ENCODE assay signal across 28 mouse cellular contexts in the genomic region with DNA sequence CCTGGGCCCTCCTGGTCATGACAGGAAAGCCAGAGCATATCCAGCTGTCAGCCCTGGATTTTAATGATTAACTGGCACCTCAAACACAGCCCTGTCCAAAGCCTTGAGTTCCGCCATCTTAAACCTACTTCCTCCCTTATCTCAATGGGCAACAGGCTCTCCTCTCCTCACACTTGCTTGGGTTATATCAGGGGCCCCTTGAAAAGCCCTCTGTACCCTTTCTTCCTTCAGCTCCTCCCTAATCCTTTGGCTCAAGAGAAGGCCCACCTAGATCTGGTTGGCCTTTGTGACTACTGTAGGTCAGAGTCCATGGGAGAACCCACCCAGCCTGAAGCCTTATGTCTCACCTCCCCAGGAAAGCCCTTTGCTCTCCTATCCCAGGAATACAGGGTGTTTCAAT. TPM values are rescaled to one million over a fixed set of nuclear protein-coding genes. Genes with fewer than 3 reads are reported as not detected.
A peak's percentile ranks its signal among the peaks of the same experiment; 100 is the strongest.
DNase-seq lines count a peak whose midpoint lies in the region; ATAC-seq and TF ChIP-seq lines count a peak whose summit lies in the region.
"Had no signal": no experiment of that assay in that cellular context is flagged by ENCODE, and none has a peak within 500 bp of the region (broad histone marks: within the 10 kb centered on the region; RNA-seq: fewer than 3 reads in every experiment).

No protein-coding gene starts in this region.

- H3K27ac ChIP-seq in intestine, embryonic 15.5 days: peak overlapping the region; percentile 82
- peak overlapping the region; percentile 95 for H3K27ac ChIP-seq in liver, embryonic 13.5 days
- H3K27ac ChIP-seq in stomach, embryonic 16.5 days (ENCODE audit: low read length): 0 out of 2 replicates have a peak overlapping the region, but pooled peaks have one; percentile 14
- no peak overlapping the region for H3K27ac ChIP-seq in lung, postnatal 0 days (ENCODE audit: low read length)
- H3K27ac ChIP-seq: embryonic facial prominence, embryonic 15.5 days; forebrain, embryonic 13.5 days; midbrain, embryonic 15.5 days; neural tube, embryonic 15.5 days had no signal

- H3K27me3 ChIP-seq in erythroblast, embryonic 14.5 days (ENCODE audit: control insufficient read depth): no peaks in the 10 kb centered on the region
- H3K27me3 ChIP-seq in intestine, embryonic 15.5 days (replicated peaks): no peaks in the 10 kb centered on the region
- no peaks in the 10 kb centered on the region for H3K27me3 ChIP-seq in liver, embryonic 13.5 days
- H3K27me3 ChIP-seq in stomach, embryonic 16.5 days (ENCODE audit: control insufficient read depth, insufficient read depth, low read length): no peaks in the 10 kb centered on the region; the same call in 1 of the 2 replicates
- no peaks in the 10 kb centered on the region for H3K27me3 ChIP-seq in lung, postnatal 0 days (replicated peaks; ENCODE audit: insufficient read depth, low read length)
- H3K27me3 ChIP-seq: forebrain, embryonic 13.5 days; midbrain, embryonic 15.5 days; neural tube, embryonic 15.5 days had no signal

- H3K4me1 ChIP-seq in erythroblast, embryonic 14.5 days (ENCODE audit: control insufficient read depth): peaks cover 95% of the 10 kb centered on the region
- H3K4me1 ChIP-seq in intestine, embryonic 15.5 days (replicated peaks): peaks cover 16% of the 10 kb centered on the region; the same call in 1 of the 2 replicates
- peaks cover 93% of the 10 kb centered on the region for H3K4me1 ChIP-seq in liver, embryonic 13.5 days (replicated peaks)
- H3K4me1 ChIP-seq in stomach, embryonic 16.5 days (ENCODE audit: control insufficient read depth, insufficient read depth, low read length): peaks cover 10% of the 10 kb centered on the region; the same call in 1 of the 2 replicates
- H3K4me1 ChIP-seq in lung, postnatal 0 days (ENCODE audit: insufficient read depth, low read depth, low read length): no peaks in the 10 kb centered on the region

- DNase-seq in liver, embryonic 13.5 days: no peak
- no peak for DNase-seq in gastrocnemius, postnatal 25 days
- DNase-seq in lung, postnatal 0 days (ENCODE audit: low spot score): no peak
- DNase-seq in thymus, adult 18-20 months: no peak
- DNase-seq: adrenal gland, postnatal 36 days; cerebellum, adult 2 months; cerebellum, postnatal 36 days; left cerebral cortex, postnatal 4 days; lung, adult 18-20 months; lung, postnatal 36 days; right cerebral cortex, postnatal 14 days; thymus, postnatal 4 days had no signal

- H3K36me3 ChIP-seq in erythroblast, embryonic 14.5 days (ENCODE audit: control insufficient read depth): peaks cover 28% of the 10 kb centered on the region
- H3K36me3 ChIP-seq in intestine, embryonic 15.5 days: no peaks in the 10 kb centered on the region
- H3K36me3 ChIP-seq in liver, embryonic 13.5 days: peaks cover 8% of the 10 kb centered on the region
- no peaks in the 10 kb centered on the region for H3K36me3 ChIP-seq in stomach, embryonic 16.5 days (ENCODE audit: control insufficient read depth, insufficient read depth, low read length)
- no peaks in the 10 kb centered on the region for H3K36me3 ChIP-seq in lung, postnatal 0 days (ENCODE audit: insufficient read depth, low read length)
- H3K36me3 ChIP-seq: embryonic facial prominence, embryonic 15.5 days; midbrain, embryonic 15.5 days; neural tube, embryonic 15.5 days had no signal

- no peak for TF ChIP-seq EP300 in lung, postnatal 0 days (IDR thresholded peaks at IDR 0.05)

- peak overlapping the region; percentile 66 for H3K4me3 ChIP-seq in erythroblast, embryonic 14.5 days (replicated peaks)
- H3K4me3 ChIP-seq in intestine, embryonic 15.5 days (replicated peaks): no peak overlapping the region
- peak overlapping the region; percentile 55 for H3K4me3 ChIP-seq in liver, embryonic 13.5 days (replicated peaks)
- no peak overlapping the region for H3K4me3 ChIP-seq in stomach, embryonic 16.5 days (replicated peaks; ENCODE audit: low read length)
- H3K4me3 ChIP-seq in lung, postnatal 0 days (ENCODE audit: low read depth, low read length): no peak overlapping the region
- H3K4me3 ChIP-seq: embryonic facial prominence, embryonic 15.5 days; forebrain, embryonic 13.5 days; midbrain, embryonic 15.5 days; neural tube, embryonic 15.5 days had no signal

- 78% methylated on average over 1 of the region's 1 CpGs for WGBS in intestine, embryonic 15.5 days
- 18% methylated on average over 1 of the region's 1 CpGs for WGBS in liver, embryonic 13.5 days (ENCODE audit: insufficient replicate concordance)
- WGBS in stomach, embryonic 16.5 days: 86% methylated on average over 1 of the region's 1 CpGs
- 60% methylated on average over 1 of the region's 1 CpGs for WGBS in lung, postnatal 0 days

- peak overlapping the region; percentile 23; the same call in 1 of the 2 replicates for H3K4me2 ChIP-seq in intestine, embryonic 15.5 days (replicated peaks)
- H3K4me2 ChIP-seq in liver, embryonic 13.5 days: peak overlapping the region; percentile 79
- H3K4me2 ChIP-seq in stomach, embryonic 16.5 days (ENCODE audit: low read depth, low read length): no peak overlapping the region
- H3K4me2 ChIP-seq in lung, postnatal 0 days (replicated peaks; ENCODE audit: low read depth, low read length): no peak overlapping the region
- H3K4me2 ChIP-seq: embryonic facial prominence, embryonic 15.5 days; forebrain, embryonic 13.5 days; midbrain, embryonic 15.5 days; neural tube, embryonic 15.5 days had no signal

- no peaks in the 10 kb centered on the region for H3K9me3 ChIP-seq in erythroblast, embryonic 14.5 days (ENCODE audit: control insufficient read depth, low read length)
- H3K9me3 ChIP-seq in intestine, embryonic 15.5 days: no peaks in the 10 kb centered on the region
- H3K9me3 ChIP-seq in liver, embryonic 13.5 days (replicated peaks): no peaks in the 10 kb centered on the region
- no peaks in the 10 kb centered on the region for H3K9me3 ChIP-seq in stomach, embryonic 16.5 days (replicated peaks; ENCODE audit: control insufficient read depth, low read length)
- H3K9me3 ChIP-seq in lung, postnatal 0 days (ENCODE audit: low read length): no peaks in the 10 kb centered on the region
- H3K9me3 ChIP-seq: embryonic facial prominence, embryonic 15.5 days; forebrain, embryonic 13.5 days; midbrain, embryonic 15.5 days; neural tube, embryonic 15.5 days had no signal

- TF ChIP-seq CTCF in lung, postnatal 0 days (IDR thresholded peaks at IDR 0.05): no peak

- ATAC-seq in erythroblast, adult 5-6 weeks (replicated peaks; ENCODE audit: low FRiP score, poor library complexity, severe bottlenecking): no peak
- ATAC-seq in intestine, embryonic 15.5 days: peak; percentile 77
- ATAC-seq in liver, embryonic 13.5 days (ENCODE audit: low read depth): peak; percentile 8
- 0 out of 2 replicates have a peak, but pooled peaks have one; percentile 12 for ATAC-seq in stomach, embryonic 16.5 days (ENCODE audit: insufficient read depth, low FRiP score)
- no peak for ATAC-seq in lung, postnatal 0 days
- ATAC-seq: forebrain, embryonic 13.5 days; midbrain, embryonic 15.5 days had no signal

- H3K9ac ChIP-seq in intestine, embryonic 15.5 days: no peak overlapping the region
- peak overlapping the region; percentile 75 for H3K9ac ChIP-seq in liver, embryonic 13.5 days
- no peak overlapping the region for H3K9ac ChIP-seq in stomach, embryonic 16.5 days (ENCODE audit: low read length)
- no peak overlapping the region for H3K9ac ChIP-seq in lung, postnatal 0 days (replicated peaks; ENCODE audit: low read depth)
- H3K9ac ChIP-seq: embryonic facial prominence, embryonic 15.5 days; forebrain, embryonic 13.5 days; midbrain, embryonic 15.5 days; neural tube, embryonic 15.5 days had no signal

RNA-seq across cellular contexts. Expression of gene Pklr, which starts 2.2 kb away (rescaled TPM):
- 50.9 and 55.5 TPM in 2 replicates for polyA plus RNA-seq in erythroblast, embryonic 14.5 days (2012)
- total RNA-seq in erythroblast, adult 5-6 weeks (2015; ENCODE audit: low replicate concordance): 22.5 and 23.4 TPM in 2 replicates
- total RNA-seq in erythroblast, adult 5-6 weeks (2017; ENCODE audit: low replicate concordance): 5.6 and 5.7 TPM in 2 replicates
- polyA plus RNA-seq in intestine, embryonic 15.5 days (2015; fragmentation: Nextera tagmentation; extraction: Ambion mirVana): 58.8 and 74.1 TPM in 2 replicates
- 133 and 136 TPM in 2 replicates for polyA plus RNA-seq in liver, embryonic 13.5 days (2015; fragmentation: Nextera tagmentation; extraction: Ambion mirVana)
- 14.3 and 22.0 TPM in 2 replicates for polyA plus RNA-seq in stomach, embryonic 16.5 days (2015; fragmentation: Nextera tagmentation; extraction: Ambion mirVana)
- not detected for total RNA-seq in gastrocnemius, postnatal 25 days (2021)
- polyA plus RNA-seq in lung, postnatal 0 days (2015; fragmentation: Nextera tagmentation; extraction: Ambion mirVana): 0.14 and 0.32 TPM in 2 replicates
- total RNA-seq: adrenal gland, postnatal 36 days; heart, adult 8-10 months; layer of hippocampus, postnatal 14 days had no signal
- polyA plus RNA-seq: frontal cortex, adult 2 months; testis, adult 2 months had no signal

RNA-seq across cellular contexts. Expression of gene Hcn3, which starts 26.2 kb away (rescaled TPM):
- 0.02 TPM in 2 replicates for polyA plus RNA-seq in erythroblast, embryonic 14.5 days (2012)
- not detected in 2 replicates for total RNA-seq in erythroblast, adult 5-6 weeks (2015; ENCODE audit: low replicate concordance)
- 1.3 TPM in 1 of 2 replicates, not detected in the other for total RNA-seq in erythroblast, adult 5-6 weeks (2017; ENCODE audit: low replicate concordance)
- 2.4 and 2.6 TPM in 2 replicates for polyA plus RNA-seq in intestine, embryonic 15.5 days (2015; fragmentation: Nextera tagmentation; extraction: Ambion mirVana)
- 0.75 and 0.78 TPM in 2 replicates for polyA plus RNA-seq in liver, embryonic 13.5 days (2015; fragmentation: Nextera tagmentation; extraction: Ambion mirVana)
- polyA plus RNA-seq in stomach, embryonic 16.5 days (2015; fragmentation: Nextera tagmentation; extraction: Ambion mirVana): 1.7 and 1.8 TPM in 2 replicates
- total RNA-seq in gastrocnemius, postnatal 25 days (2021): under 1 TPM in 1 of 2 experiments, not detected in 1; 0.43 TPM
- 0.19 and 0.31 TPM in 2 replicates for polyA plus RNA-seq in lung, postnatal 0 days (2015; fragmentation: Nextera tagmentation; extraction: Ambion mirVana)

RNA-seq across cellular contexts. Expression of gene Clk2, which starts 30.8 kb away (rescaled TPM):
- polyA plus RNA-seq in erythroblast, embryonic 14.5 days (2012): 2.4 and 3.0 TPM in 2 replicates
- 16.3 and 37.9 TPM in 2 replicates for total RNA-seq in erythroblast, adult 5-6 weeks (2015; ENCODE audit: low replicate concordance)
- 24.4 and 47.4 TPM in 2 replicates for total RNA-seq in erythroblast, adult 5-6 weeks (2017; ENCODE audit: low replicate concordance)
- polyA plus RNA-seq in intestine, embryonic 15.5 days (2015; fragmentation: Nextera tagmentation; extraction: Ambion mirVana): 21.2 and 25.4 TPM in 2 replicates
- polyA plus RNA-seq in liver, embryonic 13.5 days (2015; fragmentation: Nextera tagmentation; extraction: Ambion mirVana): 10.3 and 10.8 TPM in 2 replicates
- polyA plus RNA-seq in stomach, embryonic 16.5 days (2015; fragmentation: Nextera tagmentation; extraction: Ambion mirVana): 18.9 and 19.1 TPM in 2 replicates
- 10 to 100 TPM; 16.0 to 16.3 TPM for total RNA-seq in gastrocnemius, postnatal 25 days (2021)
- polyA plus RNA-seq in lung, postnatal 0 days (2015; fragmentation: Nextera tagmentation; extraction: Ambion mirVana): 16.2 and 17.7 TPM in 2 replicates

RNA-seq across cellular contexts. Expression of gene Fdps, which starts 32.0 kb away (rescaled TPM):
- 1.1 and 1.3 TPM in 2 replicates for polyA plus RNA-seq in erythroblast, embryonic 14.5 days (2012)
- 17.1 and 33.6 TPM in 2 replicates for total RNA-seq in erythroblast, adult 5-6 weeks (2015; ENCODE audit: low replicate concordance)
- total RNA-seq in erythroblast, adult 5-6 weeks (2017; ENCODE audit: low replicate concordance): 30.1 and 47.8 TPM in 2 replicates
- 481 and 531 TPM in 2 replicates for polyA plus RNA-seq in intestine, embryonic 15.5 days (2015; fragmentation: Nextera tagmentation; extraction: Ambion mirVana)
- polyA plus RNA-seq in liver, embryonic 13.5 days (2015; fragmentation: Nextera tagmentation; extraction: Ambion mirVana): 274 and 295 TPM in 2 replicates
- 340 and 368 TPM in 2 replicates for polyA plus RNA-seq in stomach, embryonic 16.5 days (2015; fragmentation: Nextera tagmentation; extraction: Ambion mirVana)
- total RNA-seq in gastrocnemius, postnatal 25 days (2021): 10 to 100 TPM; 26.0 to 27.8 TPM
- polyA plus RNA-seq in lung, postnatal 0 days (2015; fragmentation: Nextera tagmentation; extraction: Ambion mirVana): 185 and 199 TPM in 2 replicates

RNA-seq across cellular contexts. Expression of gene Gm43738, which starts 32.9 kb away (rescaled TPM):
- 0.09 TPM in 1 of 2 replicates, not detected in the other for polyA plus RNA-seq in erythroblast, embryonic 14.5 days (2012)
- not detected in 2 replicates for total RNA-seq in erythroblast, adult 5-6 weeks (2015; ENCODE audit: low replicate concordance)
- not detected in 2 replicates for total RNA-seq in erythroblast, adult 5-6 weeks (2017; ENCODE audit: low replicate concordance)
- polyA plus RNA-seq in intestine, embryonic 15.5 days (2015; fragmentation: Nextera tagmentation; extraction: Ambion mirVana): 0.08 TPM in 1 of 2 replicates, not detected in the other
- not detected in 2 replicates for polyA plus RNA-seq in liver, embryonic 13.5 days (2015; fragmentation: Nextera tagmentation; extraction: Ambion mirVana)
- polyA plus RNA-seq in stomach, embryonic 16.5 days (2015; fragmentation: Nextera tagmentation; extraction: Ambion mirVana): not detected in 2 replicates
- not detected for total RNA-seq in gastrocnemius, postnatal 25 days (2021)
- polyA plus RNA-seq in lung, postnatal 0 days (2015; fragmentation: Nextera tagmentation; extraction: Ambion mirVana): not detected in 2 replicates
- total RNA-seq: gastrocnemius, adult 8-10 months; heart, adult 8-10 months; layer of hippocampus, postnatal 14 days; left cerebral cortex, postnatal 4 days; megakaryocyte-erythroid progenitor cell, adult 5-6 weeks had no signal
- polyA plus RNA-seq: cerebellum, adult 2 months; embryonic facial prominence, embryonic 15.5 days; forebrain, embryonic 13.5 days; heart, postnatal 0 days; kidney, embryonic 16.5 days; midbrain, embryonic 15.5 days; neural tube, embryonic 15.5 days; testis, adult 2 months had no signal

Comparison
In these comparisons a context has a peak if more than half of its experiments do, and no peak if none do; other contexts are left out.
1. H3K4me3 ChIP-seq: peak in erythroblast, embryonic 14.5 days (single experiment) and liver, embryonic 13.5 days (single experiment); none in intestine, embryonic 15.5 days (single experiment), stomach, embryonic 16.5 days (single experiment) and lung, postnatal 0 days (single experiment).
2. ATAC-seq: peak in intestine, embryonic 15.5 days (single experiment), liver, embryonic 13.5 days (single experiment) and stomach, embryonic 16.5 days (single experiment); none in erythroblast, adult 5-6 weeks (single experiment) and lung, postnatal 0 days (single experiment).
3. H3K4me2 ChIP-seq: peak in intestine, embryonic 15.5 days (single experiment) and liver, embryonic 13.5 days (single experiment); none in stomach, embryonic 16.5 days (single experiment) and lung, postnatal 0 days (single experiment).
4. RNA of gene Pklr, which starts 2.2 kb away (polyA plus RNA-seq): 133 to 136 TPM in liver, embryonic 13.5 days, 58.8 to 74.1 TPM in intestine, embryonic 15.5 days, 50.9 to 55.5 TPM in erythroblast, embryonic 14.5 days and 14.3 to 22.0 TPM in stomach, embryonic 16.5 days; 0.14 to 0.32 TPM in lung, postnatal 0 days; every median in the first group is over 10 times any median in the second.